Mouse (Mus musculus): ENCODE measurements around the gene Kcnj4. TPM values are rescaled to one million over a fixed set of nuclear protein-coding genes. Genes with fewer than 3 reads are reported as not detected.
A peak's percentile ranks its signal among the peaks of the same experiment; 100 is the strongest.

The Kcnj4 gene
- polyA plus RNA-seq, 1 experiment, result not detected

GRCm38 (mm10) chr15:79442257-79442611, 62.8 kb downstream of the Kcnj4 start:
- Histone ChIP-seq H3K36me3 (ENCODE audit: control insufficient read depth, insufficient read depth, low read length) (peaks cover 5% of the 10 kb centered on the region), H3K27ac (ENCODE audit: insufficient read depth, low read depth, low read length) (no peak overlapping the region; the same call in 1 of the 2 replicates), H3K4me1 (ENCODE audit: control insufficient read depth, insufficient read depth, insufficient read length, low read length) (peaks cover 12% of the 10 kb centered on the region), H3K27me3 (ENCODE audit: control insufficient read depth, insufficient read depth, low read length) (no peaks in the 10 kb centered on the region), H3K4me3 (ENCODE audit: low read depth, low read length) (peak overlapping the region; percentile 85)
- no peak for TF ChIP-seq CTCF (IDR thresholded peaks at IDR 0.05; ENCODE audit: extremely low read depth, insufficient read length, insufficient replicate concordance, low read depth, low read length)
- TF ChIP-seq POLR2A (IDR thresholded peaks at IDR 0.05; ENCODE audit: low read depth, low read length), result no peak
- WGBS, result 24% methylated on average over 6 of the region's 6 CpGs

GRCm38 (mm10) chr15:79441331-79442256, 63.4 kb downstream of the Kcnj4 start:
- 3% methylated on average over 103 of the region's 107 CpGs for WGBS
- peak overlapping the region; percentile 85 for H3K4me3 ChIP-seq (ENCODE audit: low read depth, low read length)

GRCm38 (mm10) chr15:79440651-79441330, 64.2 kb downstream of the Kcnj4 start:
- H3K4me1 ChIP-seq (ENCODE audit: control insufficient read depth, insufficient read depth, insufficient read length, low read length), result peaks cover 16% of the 10 kb centered on the region
- H3K36me3 ChIP-seq (ENCODE audit: control insufficient read depth, insufficient read depth, low read length), result peaks cover 5% of the 10 kb centered on the region
- peak overlapping the region; percentile 63 for H3K27ac ChIP-seq (ENCODE audit: insufficient read depth, low read depth, low read length)
- TF ChIP-seq POLR2A (IDR thresholded peaks at IDR 0.05; ENCODE audit: low read depth, low read length), result no peak
- TF ChIP-seq CTCF (IDR thresholded peaks at IDR 0.05; ENCODE audit: extremely low read depth, insufficient read length, insufficient replicate concordance, low read depth, low read length), result no peak
- no peaks in the 10 kb centered on the region for H3K27me3 ChIP-seq (ENCODE audit: control insufficient read depth, insufficient read depth, low read length)
- 16% methylated on average over 11 of the region's 11 CpGs for whole genome bisulfite sequencing
- peak overlapping the region; percentile 85 for H3K4me3 ChIP-seq (ENCODE audit: low read depth, low read length)

More at GRCm38 (mm10) chr15:79441331-79442256, 63.4 kb downstream of the Kcnj4 start:
- Histone ChIP-seq H3K36me3 (ENCODE audit: control insufficient read depth, insufficient read depth, low read length) (peaks cover 5% of the 10 kb centered on the region), H3K27me3 (ENCODE audit: control insufficient read depth, insufficient read depth, low read length) (no peaks in the 10 kb centered on the region), H3K27ac (ENCODE audit: insufficient read depth, low read depth, low read length) (peak overlapping the region; percentile 63), H3K4me1 (ENCODE audit: control insufficient read depth, insufficient read depth, insufficient read length, low read length) (peaks cover 14% of the 10 kb centered on the region)
- TF ChIP-seq CTCF (IDR thresholded peaks at IDR 0.05; ENCODE audit: extremely low read depth, insufficient read length, insufficient replicate concordance, low read depth, low read length) (no peak), POLR2A (IDR thresholded peaks at IDR 0.05; ENCODE audit: low read depth, low read length) (peak; percentile 11; the same call in 1 of the 2 replicates)

GRCm38 (mm10) chr15:79440223-79440622, 64.8 kb downstream of the Kcnj4 start:
- TF ChIP-seq POLR2A (IDR thresholded peaks at IDR 0.05; ENCODE audit: low read depth, low read length) (no peak), CTCF (IDR thresholded peaks at IDR 0.05; ENCODE audit: extremely low read depth, insufficient read length, insufficient replicate concordance, low read depth, low read length) (no peak)
- Histone ChIP-seq H3K4me3 (ENCODE audit: low read depth, low read length) (peak overlapping the region; percentile 85), H3K4me1 (ENCODE audit: control insufficient read depth, insufficient read depth, insufficient read length, low read length) (peaks cover 20% of the 10 kb centered on the region), H3K27ac (ENCODE audit: insufficient read depth, low read depth, low read length) (0 out of 2 replicates have a peak overlapping the region, but pooled peaks have one; percentile 21), H3K36me3 (ENCODE audit: control insufficient read depth, insufficient read depth, low read length) (peaks cover 5% of the 10 kb centered on the region), H3K27me3 (ENCODE audit: control insufficient read depth, insufficient read depth, low read length) (no peaks in the 10 kb centered on the region)
- 11% methylated on average over 4 of the region's 4 CpGs for WGBS

- WGBS, result 84% methylated on average over 4 of the region's 4 CpGs
- Histone ChIP-seq H3K36me3 (ENCODE audit: control insufficient read depth, insufficient read depth, low read length) (peaks cover 5% of the 10 kb centered on the region), H3K27me3 (ENCODE audit: control insufficient read depth, insufficient read depth, low read length) (no peaks in the 10 kb centered on the region), H3K4me3 (ENCODE audit: low read depth, low read length) (no peak overlapping the region), H3K27ac (ENCODE audit: insufficient read depth, low read depth, low read length) (no peak overlapping the region), H3K4me1 (ENCODE audit: control insufficient read depth, insufficient read depth, insufficient read length, low read length) (peaks cover 21% of the 10 kb centered on the region)
- no peak for TF ChIP-seq POLR2A (IDR thresholded peaks at IDR 0.05; ENCODE audit: low read depth, low read length)
- no peak for TF ChIP-seq CTCF (IDR thresholded peaks at IDR 0.05; ENCODE audit: extremely low read depth, insufficient read length, insufficient replicate concordance, low read depth, low read length)
Measured at GRCm38 (mm10) chr15:79439386-79439785, 65.7 kb downstream of the Kcnj4 start.

- H3K4me1 ChIP-seq (ENCODE audit: control insufficient read depth, insufficient read depth, insufficient read length, low read length), result peaks cover 21% of the 10 kb centered on the region
- no peaks in the 10 kb centered on the region for H3K27me3 ChIP-seq (ENCODE audit: control insufficient read depth, insufficient read depth, low read length)
- H3K36me3 ChIP-seq (ENCODE audit: control insufficient read depth, insufficient read depth, low read length), result peaks cover 6% of the 10 kb centered on the region
- H3K4me3 ChIP-seq (ENCODE audit: low read depth, low read length), result no peak overlapping the region
- TF ChIP-seq POLR2A (IDR thresholded peaks at IDR 0.05; ENCODE audit: low read depth, low read length) (no peak), CTCF (IDR thresholded peaks at IDR 0.05; ENCODE audit: extremely low read depth, insufficient read length, insufficient replicate concordance, low read depth, low read length) (no peak)
- H3K27ac ChIP-seq (ENCODE audit: insufficient read depth, low read depth, low read length), result no peak overlapping the region
- 49% methylated on average over 8 of the region's 8 CpGs for WGBS
Measured at GRCm38 (mm10) chr15:79438816-79439215, 66.2 kb downstream of the Kcnj4 start.
